Mouse (Mus musculus) hematopoietic multipotent progenitor cell, adult 10-12 weeks (in vitro differentiated cells): Measurements from ENCODE around the gene Hormad2. TPM values are rescaled to one million over a fixed set of nuclear protein-coding genes. Genes with fewer than 3 reads are reported as not detected.

Source experiments
- polyA plus RNA-seq: library from polyadenylated mRNA; stranded (reverse); fragments of >175 nt; gene quantifications from 2 replicates; pipeline ENCODE4 v1.2.3, GENCODE M21; 2012; ENCODE audit warnings: low replicate concordance

The Hormad2 gene
- polyA plus RNA-seq: not detected in 2 replicates

DNA sequence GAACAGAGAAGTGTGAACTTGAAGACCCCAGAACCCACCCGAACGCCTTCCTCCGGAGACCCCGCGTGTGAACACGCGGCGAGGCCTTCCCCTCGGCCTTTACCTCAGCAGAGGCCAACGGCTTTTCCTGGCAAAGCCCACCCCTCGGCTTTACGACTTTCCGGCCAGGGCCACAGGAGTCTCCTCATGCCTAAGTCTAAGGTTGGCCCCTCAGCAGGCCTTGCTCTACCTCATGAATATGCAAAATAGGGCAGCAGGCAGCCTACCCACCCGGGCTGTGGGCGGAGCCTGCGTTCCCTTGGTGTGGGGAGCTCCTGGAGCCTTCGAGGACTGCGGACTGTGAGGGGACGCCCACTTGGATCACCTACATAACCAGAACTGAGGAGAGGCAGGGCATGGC is at the start of gene Hormad2:
TSS of gene Hormad2 (minus strand) at position 128 of the 400 bp plus-strand sequence.

Other genes with a start within 250 kb of the Hormad2 start
- 4.4 and 7.2 TPM in 2 replicates for gene Castor1, start 222.9 kb downstream of the Hormad2 start, polyA plus RNA-seq
- 7.6 and 18.1 TPM in 2 replicates for gene Osm, start 204.7 kb downstream of the Hormad2 start, polyA plus RNA-seq
- 0.54 and 0.73 TPM in 2 replicates for gene Lif, start 183.5 kb downstream of the Hormad2 start, polyA plus RNA-seq
- gene Mtmr3, start 153.8 kb upstream of the Hormad2 start, polyA plus RNA-seq: 19.1 and 29.2 TPM in 2 replicates
- not detected in 2 replicates for gene Gm11032, start 179.0 kb upstream of the Hormad2 start, polyA plus RNA-seq
- gene Ascc2, start 196.6 kb upstream of the Hormad2 start, polyA plus RNA-seq: 21.9 and 22.2 TPM in 2 replicates